Mouse (Mus musculus): ENCODE data around the gene Ddx28. TPM values are rescaled to one million over a fixed set of nuclear protein-coding genes. Genes with fewer than 3 reads are reported as not detected.

The Ddx28 gene
- total RNA-seq, 2 experiments from 2014 or later: 13.4 to 13.8 TPM

DNA sequence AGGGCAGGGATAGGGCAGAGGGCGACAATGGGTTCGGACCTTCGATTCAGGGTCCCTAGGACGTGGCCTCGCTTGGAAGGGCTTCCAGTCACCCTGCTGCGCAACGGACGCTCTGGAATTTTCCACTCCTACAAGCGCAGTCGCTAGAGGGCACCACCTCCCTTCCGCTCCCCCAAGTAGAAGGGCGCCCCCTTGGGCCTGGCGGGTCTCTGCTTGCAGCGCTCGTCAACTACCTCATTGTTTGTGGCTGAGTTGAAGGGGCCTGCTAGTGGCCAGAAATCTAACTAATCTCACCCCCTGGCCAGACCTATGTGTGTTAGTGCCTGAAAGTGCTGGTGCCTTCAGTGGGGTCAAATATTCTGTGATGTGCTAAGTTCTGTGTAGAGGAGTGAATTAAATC is 32.4 kb downstream of the Ddx28 start, which contains the start of gene Dpep3:
Dpep3 (minus strand) TSS at position 105 of the 400 bp plus-strand sequence.
- intact Hi-C loops (cut with DNase I): no loop called here
- no peak for DNase-seq (ENCODE audit: low spot score in 2 of 2)

DNA sequence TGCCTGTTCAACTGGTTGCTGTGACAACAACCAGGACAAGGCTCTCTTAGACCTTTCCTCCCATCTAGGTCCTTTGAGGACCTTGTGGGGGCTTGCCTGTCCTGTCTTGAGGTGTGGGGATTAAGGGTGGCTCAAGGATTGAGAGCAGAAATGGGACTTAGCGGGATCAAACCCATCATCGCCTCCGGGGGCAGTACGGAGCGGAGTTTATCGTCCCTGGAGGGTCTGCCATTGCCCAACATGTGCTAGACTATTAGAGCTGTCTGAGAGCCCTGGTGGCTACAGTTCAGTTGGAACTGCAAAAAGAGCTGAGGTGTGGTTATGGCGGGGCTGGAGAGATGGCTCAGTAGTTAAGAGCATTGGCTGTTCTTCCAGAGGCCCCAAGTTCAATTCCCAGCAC is 36.3 kb downstream of the Ddx28 start:
- no peak for DNase-seq (ENCODE audit: low spot score in 2 of 2)
- intact Hi-C loops (cut with DNase I): no loop called here

- intact Hi-C loops (cut with DNase I): no loop called here
- DNase-seq (ENCODE audit: low spot score in 2 of 2): no peak
Measured at GRCm38 (mm10) chr8:105971019-105971720, 40.5 kb downstream of the Ddx28 start.

- DNase-seq (ENCODE audit: low spot score in 2 of 2): no peak
- intact Hi-C loops (cut with DNase I): no loop called here
Measured at GRCm38 (mm10) chr8:105969367-105969766, 42.3 kb downstream of the Ddx28 start.

- intact Hi-C loops (cut with DNase I): no loop called here
- no peak for DNase-seq (ENCODE audit: low spot score in 2 of 2)
Measured at GRCm38 (mm10) chr8:105966692-105967311, 44.9 kb downstream of the Ddx28 start.

- peak in 1 of 2 experiments; percentile 27 for DNase-seq (ENCODE audit: low spot score in 2 of 2)
- intact Hi-C loops (cut with DNase I): no loop called here
Measured at GRCm38 (mm10) chr8:105965905-105966341, 45.8 kb downstream of the Ddx28 start, which contains the start of gene Slc12a4. TSS of gene Slc12a4 (minus strand) at chr8:105966097.

- intact Hi-C loops (cut with DNase I): no loop called here
- DNase-seq (ENCODE audit: low spot score in 2 of 2): no peak
Measured at GRCm38 (mm10) chr8:105965266-105965904, 46.3 kb downstream of the Ddx28 start.

GRCm38 (mm10) chr8:105964506-105965265 is 47.0 kb downstream of the Ddx28 start:
- no peak for DNase-seq (ENCODE audit: low spot score in 2 of 2)
- intact Hi-C loops (cut with DNase I): no loop called here

GRCm38 (mm10) chr8:105961536-105961935 is 50.1 kb downstream of the Ddx28 start:
- intact Hi-C loops (cut with DNase I): no loop called here
- no peak for DNase-seq (ENCODE audit: low spot score in 2 of 2)

- intact Hi-C loops (cut with DNase I): no loop called here
- DNase-seq (ENCODE audit: low spot score in 2 of 2): no peak
Measured at GRCm38 (mm10) chr8:105961101-105961500, 50.6 kb downstream of the Ddx28 start.

Other genes with a start within 250 kb of the Ddx28 start
- gene Ranbp10, start 184.5 kb downstream of the Ddx28 start, total RNA-seq (2021): 10 to 100 TPM; 24.6 to 26.4 TPM
- gene Tsnaxip1, start 184.2 kb downstream of the Ddx28 start, total RNA-seq (2021): under 1 TPM in 1 of 2 experiments, not detected in 1; 0.18 TPM
- gene Cenpt, start 158.6 kb downstream of the Ddx28 start, total RNA-seq (2021): 10 to 100 TPM; 17.6 to 17.7 TPM
- gene Thap11, start 156.8 kb downstream of the Ddx28 start, total RNA-seq (2021): 10 to 100 TPM; 34.7 to 38.5 TPM
- 10 to 100 TPM; 33.4 to 35.9 TPM for gene Nutf2, start 151.3 kb downstream of the Ddx28 start, total RNA-seq (2021)
- gene Edc4, start 131.0 kb downstream of the Ddx28 start, total RNA-seq (2021): 10 to 100 TPM; 59.8 to 62.1 TPM
- 1 to 10 TPM; 1.8 to 2.2 TPM for gene Nrn1l, start 118.3 kb downstream of the Ddx28 start, total RNA-seq (2021)
- gene Pskh1, start 111.4 kb downstream of the Ddx28 start, total RNA-seq (2021): 1 to 10 TPM; 7.4 to 7.5 TPM
- gene Ctrl, start 78.0 kb downstream of the Ddx28 start, total RNA-seq (2021): 1 to 10 TPM; 1.0 to 1.1 TPM
- gene Psmb10, start 73.4 kb downstream of the Ddx28 start, total RNA-seq (2021): 10 to 100 TPM; 80.7 TPM
- 10 to 100 TPM; 20.0 to 21.9 TPM for gene Lcat, start 68.5 kb downstream of the Ddx28 start, total RNA-seq (2021)
- 10 to 100 TPM; 19.2 to 21.3 TPM for gene Slc12a4, start 45.8 kb downstream of the Ddx28 start, total RNA-seq (2021)
- not detected for gene Dpep3, start 32.5 kb downstream of the Ddx28 start, total RNA-seq (2021)
- gene Dus2, start 20.5 kb downstream of the Ddx28 start, total RNA-seq (2021): 10 to 100 TPM; 15.9 to 18.2 TPM
- not detected for gene Dpep2nb, start 5.9 kb downstream of the Ddx28 start, total RNA-seq (2021)
- gene Nfatc3, start 47.0 kb upstream of the Ddx28 start, total RNA-seq (2021): 1 to 10 TPM; 9.2 to 9.7 TPM
- gene Esrp2, start 125.1 kb upstream of the Ddx28 start, total RNA-seq (2021): under 1 TPM in 1 of 2 experiments, not detected in 1; 0.79 TPM
- 10 to 100 TPM; 23.0 to 25.3 TPM for gene Pla2g15, start 138.5 kb upstream of the Ddx28 start, total RNA-seq (2021)
- 10 to 100 TPM; 26.8 to 29.9 TPM for gene Slc7a6, start 157.0 kb upstream of the Ddx28 start, total RNA-seq (2021)
- 10 to 100 TPM; 26.8 to 28.3 TPM for gene Slc7a6os, start 199.1 kb upstream of the Ddx28 start, total RNA-seq (2021)
- gene Prmt7, start 199.1 kb upstream of the Ddx28 start, total RNA-seq (2021): 10 to 100 TPM; 37.1 to 37.8 TPM

All from left cerebral cortex, postnatal 14 days (tissue).